ENCODE assay signal across 8 mouse cellular contexts in genomic region chr3:103020249-103020942, GRCm38 (mm10). TPM values are rescaled to one million over a fixed set of nuclear protein-coding genes. Genes with fewer than 3 reads are reported as not detected.
DNase-seq lines count a peak whose midpoint lies in the region; ATAC-seq lines count a peak whose summit lies in the region.

Gene Csde1, plus strand, starts transcription at chr3:103020426.

- H3K36me3 ChIP-seq in heart, embryonic 13.5 days: no peaks in the 10 kb centered on the region; the same call in 1 of the 2 replicates
- H3K36me3 ChIP-seq in liver, embryonic 12.5 days: 0 out of 2 replicates have a peak, but pooled peaks cover 9% of the 10 kb centered on the region
- no peaks in the 10 kb centered on the region for H3K36me3 ChIP-seq in stomach, embryonic 15.5 days

- DNase-seq in CD4-positive, CD25-positive, alpha-beta regulatory T cell, adult 2 months (ENCODE audit: low read depth, low spot score): peak; percentile 99
- DNase-seq in fat pad, adult 2 months (ENCODE audit: extremely low read depth, low read depth, low spot score): peak; percentile 76
- DNase-seq in kidney, postnatal 10 days: peak; percentile 98
- DNase-seq in natural killer cell, adult 2 months (ENCODE audit: low spot score in 2 of 2): peak; percentile 97 to 98

- ATAC-seq in heart, embryonic 13.5 days (ENCODE audit: extremely low read depth, insufficient number of reproducible peaks, low FRiP score, low TSS enrichment): peak; percentile 90
- ATAC-seq in liver, embryonic 12.5 days: peak; percentile 92
- ATAC-seq in stomach, embryonic 15.5 days (ENCODE audit: insufficient read depth, low FRiP score, low read depth): peak; percentile 94

- H3K4me3 ChIP-seq in brown adipose tissue, adult 24 weeks (ENCODE audit: insufficient read depth, low read depth, low read length): peak within 1 kb of the TSS; percentile 79
- H3K4me3 ChIP-seq in heart, embryonic 13.5 days: peak within 1 kb of the TSS; percentile 94
- H3K4me3 ChIP-seq in liver, embryonic 12.5 days: peak within 1 kb of the TSS; percentile 96
- H3K4me3 ChIP-seq in stomach, embryonic 15.5 days (replicated peaks): peak within 1 kb of the TSS; percentile 99

- peaks cover 6% of the 10 kb centered on the region; the same call in 1 of the 2 replicates for H3K4me1 ChIP-seq in brown adipose tissue, adult 24 weeks (ENCODE audit: control insufficient read depth, insufficient read depth, insufficient read length, low read length)
- H3K4me1 ChIP-seq in heart, embryonic 13.5 days: peaks cover 33% of the 10 kb centered on the region
- H3K4me1 ChIP-seq in liver, embryonic 12.5 days: peaks cover 47% of the 10 kb centered on the region
- no peaks in the 10 kb centered on the region for H3K4me1 ChIP-seq in stomach, embryonic 15.5 days

- peak within 1 kb of the TSS; percentile 93 for H3K4me2 ChIP-seq in heart, embryonic 13.5 days
- peak within 1 kb of the TSS; percentile 89 for H3K4me2 ChIP-seq in liver, embryonic 12.5 days
- H3K4me2 ChIP-seq in stomach, embryonic 15.5 days: peak within 1 kb of the TSS; percentile 61

- WGBS in heart, embryonic 13.5 days: under 1% methylated on average over 55 of the region's 55 CpGs
- WGBS in liver, embryonic 12.5 days (ENCODE audit: insufficient replicate concordance): under 1% methylated on average over 55 of the region's 55 CpGs
- under 1% methylated on average over 55 of the region's 55 CpGs for WGBS in stomach, embryonic 15.5 days

- no peaks in the 10 kb centered on the region for H3K27me3 ChIP-seq in heart, embryonic 13.5 days (replicated peaks)
- no peaks in the 10 kb centered on the region for H3K27me3 ChIP-seq in liver, embryonic 12.5 days (replicated peaks)
- no peaks in the 10 kb centered on the region for H3K27me3 ChIP-seq in stomach, embryonic 15.5 days (replicated peaks)

- H3K9ac ChIP-seq in heart, embryonic 13.5 days: peak within 1 kb of the TSS; percentile 99
- peak within 1 kb of the TSS; percentile 96 for H3K9ac ChIP-seq in liver, embryonic 12.5 days
- peak within 1 kb of the TSS; percentile 99 for H3K9ac ChIP-seq in stomach, embryonic 15.5 days

- H3K27ac ChIP-seq in brown adipose tissue, adult 24 weeks (replicated peaks; ENCODE audit: low read depth, low read length): peak within 1 kb of the TSS; percentile 91
- peak within 1 kb of the TSS; percentile 97 for H3K27ac ChIP-seq in heart, embryonic 13.5 days (replicated peaks)
- peak within 1 kb of the TSS; percentile 91 for H3K27ac ChIP-seq in liver, embryonic 12.5 days
- H3K27ac ChIP-seq in stomach, embryonic 15.5 days: peak within 1 kb of the TSS; percentile 98

- H3K9me3 ChIP-seq in heart, embryonic 13.5 days: no peaks in the 10 kb centered on the region
- no peaks in the 10 kb centered on the region for H3K9me3 ChIP-seq in liver, embryonic 12.5 days (replicated peaks)
- no peaks in the 10 kb centered on the region for H3K9me3 ChIP-seq in stomach, embryonic 15.5 days

RNA-seq across cellular contexts. Expression of gene Csde1, which starts in this region (rescaled TPM):
- polyA plus RNA-seq in brown adipose tissue, adult 24 weeks (2012; ENCODE audit: insufficient read depth, insufficient read length, missing spikeins): 377 and 546 TPM in 2 replicates
- polyA plus RNA-seq in heart, embryonic 13.5 days (2015; fragmentation: Nextera tagmentation; extraction: Ambion mirVana): 249 and 271 TPM in 2 replicates
- polyA plus RNA-seq in liver, embryonic 12.5 days (2016; fragmentation: Nextera tagmentation; extraction: Ambion mirVana): 179 and 183 TPM in 2 replicates
- 291 and 302 TPM in 2 replicates for polyA plus RNA-seq in stomach, embryonic 15.5 days (2015; fragmentation: Nextera tagmentation; extraction: Ambion mirVana)

Comparison
In these comparisons a context has a peak if more than half of its experiments do, and no peak if none do; other contexts are left out.
1. Peak in every context shown above with its lines: DNase-seq, ATAC-seq, H3K4me3 ChIP-seq and H3K27ac ChIP-seq.